Mouse (Mus musculus): Measurements from ENCODE around the gene Zdbf2.

DNA sequence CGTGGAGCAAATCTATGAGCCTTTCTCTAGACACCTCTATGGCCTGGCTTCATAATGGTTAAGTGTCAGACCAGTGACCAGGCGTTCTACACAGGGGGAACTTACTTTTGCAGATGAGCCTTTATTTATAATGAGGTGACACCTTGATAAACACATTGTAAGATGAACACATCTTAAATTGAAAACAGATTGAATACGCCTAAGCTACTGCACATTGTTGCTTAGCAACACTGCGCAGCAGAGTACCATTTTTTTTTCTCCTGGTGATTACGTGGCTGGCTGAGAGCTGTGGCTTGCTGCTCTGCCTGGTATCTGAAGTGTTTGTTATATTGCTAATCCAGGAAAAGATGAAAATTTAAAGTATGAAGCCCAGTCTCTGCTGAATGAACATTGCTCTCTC lies 17.0 kb upstream of the Zdbf2 start:
- no peak for TF ChIP-seq GATA1 (IDR thresholded peaks at IDR 0.05; ENCODE audit: borderline replicate concordance, low read length)
- no peak for TF ChIP-seq FLI1 (IDR thresholded peaks at IDR 0.05; ENCODE audit: low read length)
